12 mouse cellular contexts compared by ENCODE assay signal in genomic region chr5:117181921-117182320, GRCm38 (mm10).
DNase-seq lines count a peak whose midpoint lies in the region.
"Had no signal": no experiment of that assay in that cellular context is flagged by ENCODE, and none has a peak within 500 bp of the region (broad histone marks: within the 10 kb centered on the region; RNA-seq: fewer than 3 reads in every experiment).

No protein-coding gene starts in this region.

- DNase-seq in kidney, adult 9 months = peak; percentile 30
- no peak for DNase-seq in kidney, adult 18-20 months
- peak; percentile 15 for DNase-seq in urinary bladder, postnatal 14 days (ENCODE audit: low spot score)
- DNase-seq in urinary bladder, postnatal 10 days (ENCODE audit: low spot score) = no peak
- peak; percentile 52 for DNase-seq in kidney, postnatal 10 days
- DNase-seq in layer of hippocampus, adult 18-20 months (ENCODE audit: low spot score in 2 of 2) = no peak
- no peak for DNase-seq in right cerebral cortex, adult 18-20 months
- DNase-seq: adrenal gland, postnatal 36 days; cerebellum, postnatal 14 days; gastrocnemius, postnatal 10 days; lung, postnatal 14 days; thymus, adult 2 months had no signal

Comparison
In these comparisons a context has a peak if more than half of its experiments do, and no peak if none do; other contexts are left out.
1. DNase-seq: peak in kidney, adult 9 months (single experiment), urinary bladder, postnatal 14 days (single experiment) and kidney, postnatal 10 days (single experiment); none in kidney, adult 18-20 months (single experiment), urinary bladder, postnatal 10 days (single experiment), layer of hippocampus, adult 18-20 months (0 of 2) and right cerebral cortex, adult 18-20 months (single experiment).